Mouse (Mus musculus) liver, adult (tissue): ENCODE results near the gene Kxd1.

Experiments used
- GATA4 ChIP-seq: IDR thresholded peaks from 2 replicates; pipeline ENCODE4 v1.6.1; 2014; ENCODE audit warnings: mild to moderate bottlenecking, low read length; ENCODE audit not compliant: insufficient replicate concordance

Kxd1 gene

GRCm38 (mm10) chr8:70534281-70534680, 6.5 kb upstream of the Kxd1 start:
- TF ChIP-seq GATA4, result no peak

- no peak for TF ChIP-seq GATA4
Measured at GRCm38 (mm10) chr8:70530314-70530713, 2.6 kb upstream of the Kxd1 start.

- TF ChIP-seq GATA4, result no peak
Measured at GRCm38 (mm10) chr8:70529741-70530161, 2.0 kb upstream of the Kxd1 start.

- no peak for TF ChIP-seq GATA4
Measured at GRCm38 (mm10) chr8:70529299-70529698, 1.5 kb upstream of the Kxd1 start.

- TF ChIP-seq GATA4, result no peak
Measured at GRCm38 (mm10) chr8:70528182-70528797, 534 bp upstream of the Kxd1 start.

- no peak for TF ChIP-seq GATA4
Measured at GRCm38 (mm10) chr8:70527111-70527511, 645 bp downstream of the Kxd1 start.

GRCm38 (mm10) chr8:70522592-70523403, 5.0 kb downstream of the Kxd1 start:
- peak; percentile 94 for TF ChIP-seq GATA4

- no peak for TF ChIP-seq GATA4
Measured at GRCm38 (mm10) chr8:70519606-70520005, 8.2 kb downstream of the Kxd1 start.

- no peak for TF ChIP-seq GATA4
Measured at GRCm38 (mm10) chr8:70519043-70519442, 8.7 kb downstream of the Kxd1 start.

GRCm38 (mm10) chr8:70517940-70518643, 9.7 kb downstream of the Kxd1 start:
- no peak for TF ChIP-seq GATA4

GRCm38 (mm10) chr8:70513441-70513840, 14.3 kb downstream of the Kxd1 start:
- TF ChIP-seq GATA4, result no peak

GRCm38 (mm10) chr8:70512253-70512903, 15.4 kb downstream of the Kxd1 start:
- no peak for TF ChIP-seq GATA4

GRCm38 (mm10) chr8:70511770-70512169, 16.0 kb downstream of the Kxd1 start:
- TF ChIP-seq GATA4, result no peak

- peak; percentile 45; the same call in 1 of the 2 replicates for TF ChIP-seq GATA4
Measured at GRCm38 (mm10) chr8:70510228-70510915, 17.4 kb downstream of the Kxd1 start, which contains the start of gene Uba52. Gene Uba52 (minus strand): TSS chr8:70510801.

- TF ChIP-seq GATA4, result no peak
Measured at GRCm38 (mm10) chr8:70509281-70509952, 18.3 kb downstream of the Kxd1 start.

GRCm38 (mm10) chr8:70507027-70507393, 20.7 kb downstream of the Kxd1 start:
- no peak for TF ChIP-seq GATA4
